Mouse (Mus musculus) MEL (cell line): ENCODE measurements around the gene D17H6S53E. TPM values are rescaled to one million over a fixed set of nuclear protein-coding genes. Genes with fewer than 3 reads are reported as not detected.

ENCODE experiments used
- DNase-seq: peaks from one replicate; pipeline ENCODE4 v3.0.0; 2011; ENCODE audit warnings: low read depth, low spot score
- H3K27ac ChIP-seq: 2 replicates; pipeline ENCODE4 v1.5.1; 2012; ENCODE audit warnings: low read depth, mild to moderate bottlenecking, control low read depth, low read length, moderate library complexity; ENCODE audit not compliant: control insufficient read depth
- H3K27me3 ChIP-seq, 2 experiments: fragments of 150-350 bp in 1 of 2; sonication (generic) in 1 of 2; 2 replicates each; pipeline ENCODE4 v1.6.1; 2012; ENCODE audit warnings: low read length in 2 of 2, mild to moderate bottlenecking in 2 of 2, improper control_type of control experiment in 1 of 2, moderate library complexity in 1 of 2; ENCODE audit not compliant: insufficient read depth in 2 of 2, control insufficient read depth in 1 of 2
- H3K36me3 ChIP-seq, 2 experiments: 2 replicates each; pipeline ENCODE4 v1.6.1; 2012 to 2014; ENCODE audit warnings: low read length in 2 of 2, improper control_type of control experiment in 1 of 2, inconsistent platforms in 1 of 2, mild to moderate bottlenecking in 1 of 2; ENCODE audit not compliant: insufficient read depth in 2 of 2, control insufficient read depth in 1 of 2
- H3K4me1 ChIP-seq, 2 experiments: fragments of 150-350 bp in 1 of 2; sonication (generic) in 1 of 2; 2 replicates each; pipeline ENCODE4 v1.6.1; 2012; ENCODE audit warnings: low read length in 2 of 2, improper control_type of control experiment in 1 of 2, mild to moderate bottlenecking in 1 of 2; ENCODE audit not compliant: insufficient read depth in 2 of 2, control insufficient read depth in 1 of 2
- H3K4me3 ChIP-seq, 2 experiments: fragments of 150-350 bp in 1 of 2; sonication (generic) in 1 of 2; 2 replicates each; pipeline ENCODE4 v1.5.1; 2012; ENCODE audit warnings: low read depth in 2 of 2, low read length in 2 of 2, mild to moderate bottlenecking in 2 of 2, moderate library complexity in 2 of 2, control low read depth in 1 of 2, improper control_type of control experiment in 1 of 2; ENCODE audit not compliant: control insufficient read depth in 1 of 2, insufficient read depth in 1 of 2
- H3K79me2 ChIP-seq: 2 replicates; pipeline ENCODE4 v1.6.1; 2012; ENCODE audit warnings: mild to moderate bottlenecking, low read length, moderate library complexity; ENCODE audit not compliant: control insufficient read depth, poor library complexity, insufficient read depth
- H3K9ac ChIP-seq: 2 replicates; pipeline ENCODE4 v1.6.1; 2012; ENCODE audit warnings: low read depth, mild to moderate bottlenecking, control low read depth, low read length, moderate library complexity; ENCODE audit not compliant: control insufficient read depth, poor library complexity, severe bottlenecking
- H3K9me3 ChIP-seq: fragments of 150-350 bp; sonication (generic); replicated peaks from 2 replicates; pipeline ENCODE4 v1.6.1; 2012; ENCODE audit warnings: mild to moderate bottlenecking, low read length, improper control_type of control experiment, moderate library complexity; ENCODE audit not compliant: insufficient read depth
- BHLHE40 ChIP-seq: IDR thresholded peaks from 2 replicates; pipeline ENCODE4 v1.6.1; 2012; ENCODE audit warnings: low read depth, mild to moderate bottlenecking, inconsistent platforms, low read length, improper control_type of control experiment, borderline replicate concordance
- CHD2 ChIP-seq: IDR thresholded peaks from 2 replicates; pipeline ENCODE4 v1.6.1; 2011; ENCODE audit warnings: low read length, improper control_type of control experiment
- CTCF ChIP-seq, 3 experiments: IDR thresholded peaks in 2 of 3; conservative IDR thresholded peaks in 1 of 3; 2 replicates each; pipeline ENCODE4 v1.5.1; 2011 to 2012; ENCODE audit warnings: low read length in 3 of 3, low read depth in 2 of 3, mild to moderate bottlenecking in 2 of 3, improper control_type of control experiment in 1 of 3, inconsistent platforms in 1 of 3, mixed read lengths in 1 of 3, moderate library complexity in 1 of 3; ENCODE audit not compliant: control insufficient read depth in 1 of 3, insufficient read depth in 1 of 3, poor library complexity in 1 of 3, severe bottlenecking in 1 of 3
- E2F4 ChIP-seq: IDR thresholded peaks from 2 replicates; pipeline ENCODE4 v1.6.1; 2011; ENCODE audit warnings: low read depth, low read length, improper control_type of control experiment, borderline replicate concordance
- ELF1 ChIP-seq: IDR thresholded peaks from 2 replicates; pipeline ENCODE4 v1.6.1; 2014; ENCODE audit warnings: low read depth, mild to moderate bottlenecking, inconsistent platforms, low read length, improper control_type of control experiment, moderate library complexity
- EP300 ChIP-seq, 2 experiments: IDR thresholded peaks; 2 replicates each; pipeline ENCODE4 v1.6.1; 2011; ENCODE audit warnings: improper control_type of control experiment in 2 of 2, low read length in 2 of 2, low read depth in 1 of 2, mild to moderate bottlenecking in 1 of 2
- ETS1 ChIP-seq: IDR thresholded peaks from 2 replicates; pipeline ENCODE4 v1.6.1; 2012; ENCODE audit warnings: low read depth, mild to moderate bottlenecking, inconsistent platforms, low read length, improper control_type of control experiment, moderate library complexity
- JUND ChIP-seq: IDR thresholded peaks from 2 replicates; pipeline ENCODE4 v1.6.1; 2011; ENCODE audit warnings: low read depth, mild to moderate bottlenecking, improper control_type of control experiment, low read length
- MAFK ChIP-seq: IDR thresholded peaks from 2 replicates; pipeline ENCODE4 v1.6.1; 2011; ENCODE audit warnings: low read depth, mild to moderate bottlenecking, low read length, improper control_type of control experiment, borderline replicate concordance
- MAX ChIP-seq: IDR thresholded peaks from 2 replicates; pipeline ENCODE4 v1.6.1; 2011; ENCODE audit warnings: low read length, improper control_type of control experiment
- MAZ ChIP-seq: IDR thresholded peaks from 2 replicates; pipeline ENCODE4 v1.6.1; 2012; ENCODE audit warnings: low read depth, mild to moderate bottlenecking, inconsistent platforms, low read length, improper control_type of control experiment
- MEF2A ChIP-seq: IDR thresholded peaks from 2 replicates; pipeline ENCODE4 v1.6.1; 2014; ENCODE audit warnings: low read depth, mild to moderate bottlenecking, inconsistent platforms, low read length, improper control_type of control experiment; ENCODE audit not compliant: poor library complexity, insufficient replicate concordance, severe bottlenecking; ENCODE audit errors: extremely low read depth
- MXI1 ChIP-seq: IDR thresholded peaks from 2 replicates; pipeline ENCODE4 v1.6.1; 2011; ENCODE audit warnings: mild to moderate bottlenecking, low read depth, low read length, improper control_type of control experiment
- MYB ChIP-seq: IDR thresholded peaks from 2 replicates; pipeline ENCODE4 v1.6.1; 2011; ENCODE audit warnings: mild to moderate bottlenecking, low read depth, low read length, improper control_type of control experiment
- MYC ChIP-seq: IDR thresholded peaks from 2 replicates; pipeline ENCODE4 v1.6.1; 2011; ENCODE audit warnings: low read depth, mild to moderate bottlenecking, low read length, improper control_type of control experiment, moderate library complexity
- NRF1 ChIP-seq: IDR thresholded peaks from 2 replicates; pipeline ENCODE4 v1.6.1; 2014; ENCODE audit warnings: low read depth, mild to moderate bottlenecking, inconsistent platforms, low read length, improper control_type of control experiment, moderate library complexity; ENCODE audit not compliant: poor library complexity, insufficient read depth, severe bottlenecking
- POLR2A ChIP-seq, 2 experiments: IDR thresholded peaks; 2 replicates each; pipeline ENCODE4 v1.6.1; 2011 to 2012; ENCODE audit warnings: low read length in 2 of 2, mild to moderate bottlenecking in 2 of 2, control low read depth in 1 of 2, improper control_type of control experiment in 1 of 2, low read depth in 1 of 2, moderate library complexity in 1 of 2; ENCODE audit not compliant: control insufficient read depth in 1 of 2, insufficient read depth in 1 of 2, poor library complexity in 1 of 2
- POLR2AphosphoS2 ChIP-seq: IDR thresholded peaks from 2 replicates; pipeline ENCODE4 v1.6.1; 2011; ENCODE audit warnings: low read length, improper control_type of control experiment
- RAD21 ChIP-seq: IDR thresholded peaks from 2 replicates; pipeline ENCODE4 v1.6.1; 2011; ENCODE audit warnings: mild to moderate bottlenecking, low read depth, low read length, improper control_type of control experiment
- RCOR1 ChIP-seq: IDR thresholded peaks from 2 replicates; pipeline ENCODE4 v1.6.1; 2012; ENCODE audit warnings: low read depth, mild to moderate bottlenecking, inconsistent platforms, low read length, improper control_type of control experiment
- SIN3A ChIP-seq: IDR thresholded peaks from 2 replicates; pipeline ENCODE4 v1.6.1; 2012; ENCODE audit warnings: low read length, improper control_type of control experiment, inconsistent platforms
- SMC3 ChIP-seq: IDR thresholded peaks from 2 replicates; pipeline ENCODE4 v1.6.1; 2011; ENCODE audit warnings: low read depth, low read length, improper control_type of control experiment
- TAL1 ChIP-seq: IDR thresholded peaks from 2 replicates; pipeline ENCODE4 v1.6.1; 2012; ENCODE audit warnings: mild to moderate bottlenecking, inconsistent platforms, low read length, moderate library complexity, mixed read lengths
- TCF12 ChIP-seq: IDR thresholded peaks from 2 replicates; pipeline ENCODE4 v1.6.1; 2014; ENCODE audit warnings: low read depth, mild to moderate bottlenecking, inconsistent platforms, low read length, improper control_type of control experiment, moderate library complexity
- UBTF ChIP-seq: IDR thresholded peaks from 2 replicates; pipeline ENCODE4 v1.6.1; 2012; ENCODE audit warnings: low read depth, mild to moderate bottlenecking, inconsistent platforms, low read length, improper control_type of control experiment, moderate library complexity, borderline replicate concordance; ENCODE audit not compliant: insufficient read depth
- USF2 ChIP-seq, 2 experiments: IDR thresholded peaks; 2 replicates each; pipeline ENCODE4 v1.6.1; 2011 to 2012; ENCODE audit warnings: improper control_type of control experiment in 2 of 2, low read length in 2 of 2, borderline replicate concordance in 1 of 2, inconsistent platforms in 1 of 2, low read depth in 1 of 2, mild to moderate bottlenecking in 1 of 2; ENCODE audit not compliant: insufficient read depth in 1 of 2
- ZC3H11A ChIP-seq: IDR thresholded peaks from 2 replicates; pipeline ENCODE4 v1.6.1; 2012; ENCODE audit warnings: low read depth, mild to moderate bottlenecking, inconsistent platforms, low read length, improper control_type of control experiment
- ZKSCAN1 ChIP-seq: IDR thresholded peaks from 2 replicates; pipeline ENCODE4 v1.6.1; 2012; ENCODE audit warnings: low read depth, mild to moderate bottlenecking, inconsistent platforms, low read length, improper control_type of control experiment, moderate library complexity
- ZMIZ1 ChIP-seq: IDR thresholded peaks from 2 replicates; pipeline ENCODE4 v1.6.1; 2012; ENCODE audit warnings: low read depth, mild to moderate bottlenecking, inconsistent platforms, low read length, improper control_type of control experiment, moderate library complexity
- ZNF384 ChIP-seq: IDR thresholded peaks from 2 replicates; pipeline ENCODE4 v1.6.1; 2012; ENCODE audit warnings: low read depth, mild to moderate bottlenecking, inconsistent platforms, low read length, improper control_type of control experiment
- polyA plus RNA-seq, 2 experiments: library from polyadenylated mRNA; stranded (reverse) in 1 of 2; unstranded in 1 of 2; fragments of >175 nt in 1 of 2; fragments of >200 nt in 1 of 2; gene quantifications; 2 replicates each; pipeline versions ENCODE4 v1.2.1 to v1.2.4; 2012; ENCODE audit warnings: low replicate concordance in 2 of 2, low read depth in 1 of 2; ENCODE audit not compliant: insufficient read length in 2 of 2, insufficient read depth in 1 of 2, missing spikeins in 1 of 2
- total RNA-seq: library from RNA; depleted of rRNA; stranded (reverse); fragments of 300-350 nt; gene quantifications from 2 replicates; pipeline ENCODE4 v1.2.3, GENCODE M21; 2012

The D17H6S53E gene
- total and polyA plus RNA-seq, 3 experiments, result 11.6 to 13.6 TPM; not detected in 1

GRCm38 (mm10) chr17:35104754-35105153 lies 21.4 kb upstream of the D17H6S53E start (continued):
- TF ChIP-seq ZNF384 (no peak), USF2 (IDR thresholded peaks at IDR 0.05; ENCODE audit: borderline replicate concordance in 1 of 2, insufficient read depth in 1 of 2, low read depth in 1 of 2, low read length in 2 of 2) (no peak), JUND (no peak), ELF1 (no peak), BHLHE40 (peak; percentile 25; the same call in 1 of the 2 replicates), TCF12 (peak; percentile 91), RAD21 (no peak), POLR2AphosphoS2 (no peak), MXI1 (peak; percentile 60), MAX (peak; percentile 55), NRF1 (no peak), EP300 (IDR thresholded peaks at IDR 0.05; ENCODE audit: low read depth in 1 of 2, low read length in 2 of 2) (peak; percentile 83 to 94), ZKSCAN1 (no peak), TAL1 (peak; percentile 98), POLR2A (IDR thresholded peaks at IDR 0.05; ENCODE audit: control insufficient read depth in 1 of 2, insufficient read depth in 1 of 2, low read depth in 1 of 2, low read length in 2 of 2, poor library complexity in 1 of 2) (peak in 1 of 2 experiments; percentile 53; a peak in 1 of 4 replicates), SMC3 (peak; percentile 6; the same call in 1 of the 2 replicates), MYB (no peak)

DNA sequence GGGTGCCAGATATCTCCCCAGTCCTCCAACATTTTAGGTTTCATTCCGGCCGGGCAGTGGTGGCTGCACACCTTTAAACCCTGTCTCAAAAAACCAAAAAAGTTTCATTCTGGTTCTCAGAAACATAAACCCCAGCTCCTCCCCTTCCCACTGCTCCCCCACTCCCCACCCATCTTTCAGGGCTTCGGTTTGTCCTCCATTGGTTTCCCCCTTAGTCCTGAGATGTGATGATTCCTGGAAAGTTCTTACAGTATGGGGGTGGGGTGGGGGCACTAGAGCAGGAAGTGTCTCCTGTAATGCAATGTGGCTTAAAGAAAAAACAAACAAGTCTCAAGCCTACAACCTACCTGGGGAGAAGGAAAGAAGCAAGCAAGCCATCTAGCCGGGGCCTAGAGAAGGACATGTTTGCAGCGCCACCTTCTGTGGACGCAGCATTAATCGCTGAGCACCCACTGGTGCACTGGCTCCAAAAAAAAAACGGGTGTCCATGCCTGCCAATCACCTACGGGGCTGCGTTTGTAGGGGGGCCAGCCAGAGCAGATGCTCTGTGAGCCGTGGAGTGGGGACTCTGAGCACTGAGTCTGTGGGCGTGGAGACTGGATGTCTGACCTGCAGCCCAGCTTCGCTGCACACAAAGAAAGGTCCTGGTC lies 20.3 kb upstream of the D17H6S53E start:
- peak overlapping the region; percentile 22 for H3K4me3 ChIP-seq
- H3K36me3 ChIP-seq, result peaks cover 0 to 31% of the 10 kb centered on the region in 2 experiments; a peak in 2 of 4 replicates
- peak overlapping the region; percentile 96 for H3K27ac ChIP-seq
- H3K79me2 ChIP-seq, result no peaks in the 10 kb centered on the region
- peak overlapping the region; percentile 64 for H3K9ac ChIP-seq
- H3K4me1 ChIP-seq, result peaks cover 22 to 36% of the 10 kb centered on the region in 2 experiments
- H3K9me3 ChIP-seq, result no peaks in the 10 kb centered on the region
- no peaks in the 10 kb centered on the region for H3K27me3 ChIP-seq
- DNase-seq, result peak; percentile 83
- TF ChIP-seq RCOR1 (no peak), RAD21 (peak; percentile 87), E2F4 (no peak), ZKSCAN1 (no peak), MAZ (peak; percentile 60; the same call in 1 of the 2 replicates), MYC (0 out of 2 replicates have a peak, but pooled peaks have one; percentile 33), CHD2 (no peak), POLR2A (IDR thresholded peaks at IDR 0.05; ENCODE audit: control insufficient read depth in 1 of 2, insufficient read depth in 1 of 2, low read depth in 1 of 2, low read length in 2 of 2, poor library complexity in 1 of 2) (peak in 1 of 2 experiments; percentile 40; a peak in 1 of 4 replicates), ETS1 (peak; percentile 32; the same call in 1 of the 2 replicates), USF2 (IDR thresholded peaks at IDR 0.05; ENCODE audit: borderline replicate concordance in 1 of 2, insufficient read depth in 1 of 2, low read depth in 1 of 2, low read length in 2 of 2) (no peak), CTCF (IDR thresholded peaks at IDR 0.05 in 2 of 3, conservative IDR thresholded peaks at IDR 0.05 in 1 of 3; ENCODE audit: control insufficient read depth in 1 of 3, insufficient read depth in 1 of 3, low read depth in 2 of 3, low read length in 3 of 3, poor library complexity in 1 of 3, severe bottlenecking in 1 of 3) (peak; percentile 56 to 92 (median 82)), UBTF (no peak), MXI1 (no peak), ZC3H11A (peak; percentile 85), POLR2AphosphoS2 (no peak), ZNF384 (peak; percentile 93), MEF2A (no peak), ZMIZ1 (no peak), MAFK (no peak), BHLHE40 (no peak), SIN3A (peak; percentile 60; the same call in 1 of the 2 replicates), SMC3 (peak; percentile 87), MYB (no peak), NRF1 (no peak), TAL1 (no peak)
